In genomic region chr13:112439105-112439818, GRCm38 (mm10) we compare ENCODE assay signal across 8 mouse cellular contexts. TPM values are rescaled to one million over a fixed set of nuclear protein-coding genes. Genes with fewer than 3 reads are reported as not detected.
DNase-seq lines count a peak whose midpoint lies in the region; ATAC-seq lines count a peak whose summit lies in the region.

No protein-coding gene starts in this region.

- peak overlapping the region; percentile 57 for H3K4me2 ChIP-seq in heart, embryonic 11.5 days
- H3K4me2 ChIP-seq in heart, embryonic 14.5 days (ENCODE audit: low read length) = peak overlapping the region; percentile 65
- H3K4me2 ChIP-seq in liver, embryonic 15.5 days = peak overlapping the region; percentile 35

- H3K27me3 ChIP-seq in heart, embryonic 11.5 days (ENCODE audit: control insufficient read depth, insufficient read depth, low read length) = no peaks in the 10 kb centered on the region
- no peaks in the 10 kb centered on the region for H3K27me3 ChIP-seq in heart, embryonic 14.5 days (ENCODE audit: control insufficient read depth, insufficient read depth, low read length)
- peaks cover 23% of the 10 kb centered on the region for H3K27me3 ChIP-seq in liver, embryonic 15.5 days

- H3K27ac ChIP-seq in heart, embryonic 11.5 days (ENCODE audit: low read depth, low read length) = peak overlapping the region; percentile 64
- H3K27ac ChIP-seq in heart, embryonic 14.5 days (replicated peaks in 1 of 2; ENCODE audit: control insufficient read depth in 1 of 2, insufficient read depth in 1 of 2, low read depth in 2 of 2, low read length in 2 of 2) = peak overlapping the region; percentile 77 to 84
- H3K27ac ChIP-seq in liver, embryonic 15.5 days (replicated peaks) = no peak overlapping the region; the same call in 1 of the 2 replicates

- no peaks in the 10 kb centered on the region for H3K36me3 ChIP-seq in heart, embryonic 11.5 days (ENCODE audit: control insufficient read depth, insufficient read depth, low read length)
- H3K36me3 ChIP-seq in heart, embryonic 14.5 days (ENCODE audit: control insufficient read depth, insufficient read depth, low read length) = no peaks in the 10 kb centered on the region
- no peaks in the 10 kb centered on the region for H3K36me3 ChIP-seq in liver, embryonic 15.5 days (replicated peaks)

- intact Hi-C loops in gastrocnemius, postnatal 36 days (cut with DNase I) = no loop called here

- 0 out of 2 replicates have a peak, but pooled peaks have one; percentile 49 for ATAC-seq in heart, embryonic 11.5 days (replicated peaks; ENCODE audit: insufficient number of reproducible peaks, low FRiP score, low TSS enrichment)
- peak; percentile 59 for ATAC-seq in heart, embryonic 14.5 days (ENCODE audit: insufficient number of reproducible peaks, insufficient read depth, low FRiP score, low read depth)
- ATAC-seq in liver, embryonic 15.5 days (ENCODE audit: insufficient read depth) = no peak

- no peaks in the 10 kb centered on the region for H3K9me3 ChIP-seq in heart, embryonic 11.5 days (replicated peaks; ENCODE audit: control insufficient read depth, low read length)
- H3K9me3 ChIP-seq in heart, embryonic 14.5 days (ENCODE audit: control insufficient read depth, low read length) = no peaks in the 10 kb centered on the region
- no peaks in the 10 kb centered on the region for H3K9me3 ChIP-seq in liver, embryonic 15.5 days (replicated peaks)

- peak overlapping the region; percentile 8; the same call in 1 of the 2 replicates for H3K4me3 ChIP-seq in heart, embryonic 11.5 days (ENCODE audit: low read depth, low read length)
- peak overlapping the region in 1 of 2 experiments; percentile 26; a peak in 3 of 4 replicates for H3K4me3 ChIP-seq in heart, embryonic 14.5 days (ENCODE audit: control insufficient read depth in 1 of 2, insufficient read depth in 1 of 2, low read depth in 1 of 2, low read length in 2 of 2)
- H3K4me3 ChIP-seq in liver, embryonic 15.5 days (replicated peaks) = no peak overlapping the region

- H3K4me1 ChIP-seq in heart, embryonic 11.5 days (ENCODE audit: control insufficient read depth, insufficient read depth, low read length) = peaks cover 13% of the 10 kb centered on the region
- H3K4me1 ChIP-seq in heart, embryonic 14.5 days (ENCODE audit: control insufficient read depth in 2 of 2, insufficient read depth in 2 of 2, low read length in 2 of 2) = peaks cover 16 to 24% of the 10 kb centered on the region in 2 experiments
- peaks cover 7% of the 10 kb centered on the region; the same call in 1 of the 2 replicates for H3K4me1 ChIP-seq in liver, embryonic 15.5 days (replicated peaks)

- H3K9ac ChIP-seq in heart, embryonic 11.5 days (ENCODE audit: low read depth, low read length) = no peak overlapping the region; the same call in 1 of the 2 replicates
- peak overlapping the region; percentile 50 for H3K9ac ChIP-seq in heart, embryonic 14.5 days (ENCODE audit: low read length)
- H3K9ac ChIP-seq in liver, embryonic 15.5 days = no peak overlapping the region

- DNase-seq in heart, postnatal 4 days = no peak
- DNase-seq in T-cell, adult 2 months (ENCODE audit: low spot score) = peak; percentile 49
- peak; percentile 67 for DNase-seq in thymus, postnatal 0 days (ENCODE audit: low spot score)
- no peak for DNase-seq in gastrocnemius, postnatal 36 days
- DNase-seq in ovary, postnatal 14 days (ENCODE audit: low spot score) = no peak

- 16% methylated on average over 15 of the region's 15 CpGs for WGBS in heart, embryonic 11.5 days (ENCODE audit: insufficient replicate concordance)
- 14% methylated on average over 15 of the region's 15 CpGs for WGBS in heart, embryonic 14.5 days
- WGBS in liver, embryonic 15.5 days (ENCODE audit: insufficient replicate concordance) = 11% methylated on average over 15 of the region's 15 CpGs

RNA-seq across cellular contexts. Expression of gene Il6st, which starts 24.6 kb away (rescaled TPM):
- 50.0 and 68.2 TPM in 2 replicates for polyA plus RNA-seq in heart, embryonic 11.5 days (2014; fragmentation: Nextera tagmentation; extraction: Ambion mirVana)
- total RNA-seq in heart, postnatal 4 days (2021) = 100 to 1,000 TPM; 149 to 157 TPM
- polyA plus RNA-seq in heart, embryonic 14.5 days (2014; fragmentation: Nextera tagmentation; extraction: Ambion mirVana) = 57.6 and 60.6 TPM in 2 replicates
- polyA plus RNA-seq in liver, embryonic 15.5 days (2015; fragmentation: Nextera tagmentation; extraction: Ambion mirVana) = 4.8 and 5.6 TPM in 2 replicates
- polyA plus RNA-seq in thymus, postnatal 0 days (2015; fragmentation: Nextera tagmentation; extraction: Ambion mirVana) = 18.9 and 19.5 TPM in 2 replicates
- total RNA-seq in gastrocnemius, postnatal 36 days (2021) = 100 to 1,000 TPM; 124 to 163 TPM

Comparison
In these comparisons a context has a peak if more than half of its experiments do, and no peak if none do; other contexts are left out.
1. DNase-seq: peak in T-cell, adult 2 months (single experiment) and thymus, postnatal 0 days (single experiment); none in heart, postnatal 4 days (single experiment), gastrocnemius, postnatal 36 days (0 of 2) and ovary, postnatal 14 days (single experiment).
2. Peak in every context shown above with its lines, with median percentiles within 50 percentile points of each other: H3K4me2 ChIP-seq.